Mouse (Mus musculus) splenic B cell, adult 2 months (primary cell): ENCODE measurements around the gene Nol10.
A peak's percentile ranks its signal among the peaks of the same experiment; 100 is the strongest.

Experiments
- DNase-seq: peaks from one replicate; pipeline ENCODE4 v3.0.0-alpha.2; 2011; ENCODE audit warnings: low read depth, low spot score
- H3K27me3 ChIP-seq: 2 replicates; pipeline ENCODE4 v1.6.1; 2012; ENCODE audit warnings: mild to moderate bottlenecking, low read length, moderate library complexity, mixed read lengths; ENCODE audit not compliant: control insufficient read depth, poor library complexity, insufficient read depth, severe bottlenecking
- H3K36me3 ChIP-seq: 2 replicates; pipeline ENCODE4 v1.6.1; 2012; ENCODE audit warnings: mild to moderate bottlenecking, low read length, moderate library complexity, mixed read lengths; ENCODE audit not compliant: control insufficient read depth, poor library complexity, insufficient read depth, severe bottlenecking

Nol10 gene

GRCm38 (mm10) chr12:17347327-17348047, 771 bp upstream of the Nol10 start:
- H3K36me3 ChIP-seq = peaks cover 2% of the 10 kb centered on the region; the same call in 1 of the 2 replicates
- no peaks in the 10 kb centered on the region for H3K27me3 ChIP-seq
- no peak for DNase-seq

DNA sequence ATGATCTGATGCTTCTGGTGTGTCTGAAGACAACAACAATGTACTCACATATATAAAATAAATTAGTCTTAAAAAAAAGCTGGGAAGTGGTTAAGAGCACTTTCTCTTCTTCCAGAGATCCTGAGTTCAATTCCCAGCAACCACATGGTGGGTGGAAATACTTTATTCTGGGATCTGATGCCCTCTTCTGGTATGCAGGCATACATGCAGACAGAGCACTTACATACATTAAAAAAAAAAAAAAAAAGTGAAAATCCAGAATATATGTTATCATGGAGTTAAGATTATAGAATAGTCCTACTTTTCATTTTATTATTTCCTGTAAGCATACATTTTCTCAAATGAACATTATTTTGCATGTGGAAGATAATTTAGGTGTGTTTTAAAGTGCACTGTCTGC, 1.8 kb downstream of the Nol10 start:
- peaks cover 6% of the 10 kb centered on the region; the same call in 1 of the 2 replicates for H3K36me3 ChIP-seq
- H3K27me3 ChIP-seq = no peaks in the 10 kb centered on the region
- DNase-seq = no peak

- no peak for DNase-seq
Observed at GRCm38 (mm10) chr12:17356853-17357252, 8.6 kb downstream of the Nol10 start.

GRCm38 (mm10) chr12:17357795-17358194, 9.5 kb downstream of the Nol10 start:
- H3K27me3 ChIP-seq = no peaks in the 10 kb centered on the region
- peaks cover 11% of the 10 kb centered on the region for H3K36me3 ChIP-seq
- no peak for DNase-seq

More at GRCm38 (mm10) chr12:17356853-17357252, 8.6 kb downstream of the Nol10 start:
- Histone ChIP-seq H3K27me3 (no peaks in the 10 kb centered on the region), H3K36me3 (peaks cover 8% of the 10 kb centered on the region; the same call in 1 of the 2 replicates)

DNA sequence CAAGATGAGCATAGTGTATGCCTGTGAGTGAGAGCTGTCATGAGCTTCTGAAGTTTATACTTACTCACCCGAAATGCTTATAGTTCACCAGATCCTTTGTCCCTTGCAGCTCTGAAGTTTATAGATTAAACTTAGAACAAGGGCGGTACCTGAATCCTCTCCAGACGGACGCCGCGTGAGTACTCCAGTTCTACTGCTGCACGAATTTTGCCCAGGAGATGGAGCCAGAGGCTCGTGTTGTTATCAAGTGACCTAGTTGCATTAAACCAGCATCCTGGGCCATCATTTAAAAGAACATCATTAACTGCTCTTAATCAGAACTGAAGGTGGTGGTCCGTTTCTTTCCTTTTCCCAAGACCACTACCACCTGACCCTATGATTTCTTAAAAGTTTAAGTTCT, 10.7 kb downstream of the Nol10 start:
- H3K36me3 ChIP-seq = peaks cover 14% of the 10 kb centered on the region
- DNase-seq = peak; percentile 13
- no peaks in the 10 kb centered on the region for H3K27me3 ChIP-seq

- peaks cover 16% of the 10 kb centered on the region for H3K36me3 ChIP-seq
- DNase-seq = no peak
- no peaks in the 10 kb centered on the region for H3K27me3 ChIP-seq
Observed at GRCm38 (mm10) chr12:17360104-17360503, 11.8 kb downstream of the Nol10 start.

DNA sequence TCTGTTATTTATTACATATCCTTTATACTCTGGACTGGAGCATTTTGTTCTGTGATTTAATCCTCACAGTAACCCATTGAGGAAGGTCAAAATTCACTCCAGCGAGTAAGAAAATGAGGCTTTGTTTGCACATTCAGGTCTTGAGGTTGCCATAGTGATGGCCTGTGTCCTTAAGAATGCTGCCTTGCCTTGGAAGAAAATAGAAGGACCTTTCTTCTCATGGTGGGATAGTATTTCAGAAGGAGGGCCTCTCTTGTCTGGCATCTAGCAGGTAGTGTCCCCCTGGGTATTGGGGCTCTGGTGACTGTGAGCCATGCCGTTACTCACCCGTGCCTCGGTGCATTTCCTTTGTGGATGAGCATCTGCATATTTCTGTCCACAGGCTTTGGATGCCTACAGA, 12.4 kb downstream of the Nol10 start:
- no peak for DNase-seq
- H3K27me3 ChIP-seq = no peaks in the 10 kb centered on the region
- H3K36me3 ChIP-seq = peaks cover 17% of the 10 kb centered on the region

DNA sequence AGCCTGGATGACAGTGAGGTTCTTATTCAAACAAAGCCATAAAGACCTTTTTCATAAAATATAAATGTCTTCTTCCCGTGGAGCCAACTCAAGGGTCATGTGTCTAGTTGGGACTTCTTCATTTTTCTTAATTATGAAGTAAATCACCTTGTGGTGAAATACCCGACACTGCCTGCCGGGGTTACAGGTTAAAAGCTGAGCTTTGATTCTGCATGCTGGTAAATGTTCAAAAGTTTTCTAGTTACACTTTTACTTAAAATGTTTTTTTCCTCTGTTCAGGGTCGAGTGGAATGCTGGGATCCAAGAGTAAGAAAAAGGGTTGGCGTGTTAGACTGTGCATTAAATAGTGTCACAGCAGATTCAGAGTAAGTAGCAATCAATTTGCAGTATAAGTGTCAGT, 14.1 kb downstream of the Nol10 start:
- no peak for DNase-seq
- Histone ChIP-seq H3K27me3 (no peaks in the 10 kb centered on the region), H3K36me3 (peaks cover 17% of the 10 kb centered on the region)

DNA sequence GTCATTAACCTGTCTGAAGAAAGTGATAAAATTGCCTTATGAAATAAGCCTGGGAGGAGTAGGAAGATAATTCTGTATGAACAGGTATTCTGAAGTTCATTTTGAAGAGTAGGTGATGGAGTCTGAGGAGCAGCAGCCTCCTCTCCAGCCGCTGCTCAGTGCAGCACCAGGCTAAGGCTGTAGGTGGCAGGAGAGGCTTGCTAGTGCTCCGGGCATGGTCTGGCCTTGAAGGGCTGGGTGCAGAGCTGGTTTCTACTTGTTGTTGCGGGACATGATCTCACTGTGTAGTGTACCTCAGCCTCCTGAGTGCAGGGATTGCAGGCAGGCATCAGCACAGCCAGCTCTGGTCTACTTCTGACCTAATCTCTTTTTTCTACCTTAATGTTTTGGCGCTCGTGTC, 18.7 kb downstream of the Nol10 start:
- Histone ChIP-seq H3K27me3 (no peaks in the 10 kb centered on the region), H3K36me3 (peaks cover 18% of the 10 kb centered on the region)
- DNase-seq = peak; percentile 62

- Histone ChIP-seq H3K27me3 (no peaks in the 10 kb centered on the region), H3K36me3 (peaks cover 9% of the 10 kb centered on the region)
- no peak for DNase-seq
Observed at GRCm38 (mm10) chr12:17369111-17369510, 20.9 kb downstream of the Nol10 start.

DNA sequence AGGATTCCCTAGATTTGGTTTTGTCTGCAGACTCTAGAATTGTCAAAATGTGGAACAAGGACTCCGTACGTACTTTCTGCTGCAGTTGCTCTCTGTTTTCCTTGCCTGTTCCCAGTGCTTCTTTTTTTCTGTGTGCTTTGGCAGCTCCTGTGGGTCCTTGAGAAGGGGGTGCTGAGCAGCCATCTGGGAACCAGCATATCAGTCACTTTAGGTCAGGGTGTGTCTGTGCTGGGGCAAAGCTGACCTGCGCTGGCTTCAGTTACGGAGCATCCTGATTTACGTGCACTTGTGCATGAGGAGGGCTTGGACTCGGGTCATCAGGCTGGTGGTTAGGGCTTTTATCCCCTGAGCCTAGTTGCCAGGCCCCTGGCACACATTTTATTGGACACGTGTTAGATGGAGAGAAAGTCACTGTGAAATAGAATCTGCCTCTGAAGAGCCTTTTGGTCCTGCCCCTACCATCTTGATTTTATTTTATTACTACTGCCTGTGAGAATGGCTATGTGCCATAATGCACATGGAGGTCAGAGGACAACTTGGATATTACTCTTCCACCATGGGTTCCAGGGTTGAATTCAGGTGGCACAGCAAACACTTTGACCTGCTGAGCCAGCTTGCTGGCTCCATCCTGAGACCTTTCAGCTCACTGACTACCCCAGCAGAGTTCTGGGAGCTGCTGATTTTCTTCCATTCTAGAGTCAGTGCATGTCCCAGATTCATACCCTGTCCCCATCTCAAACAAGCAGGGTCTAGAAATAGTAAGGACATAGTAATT, 21.5 kb downstream of the Nol10 start:
- DNase-seq = no peak
- Histone ChIP-seq H3K36me3 (peaks cover 8% of the 10 kb centered on the region), H3K27me3 (no peaks in the 10 kb centered on the region)

GRCm38 (mm10) chr12:17371589-17372235, 23.5 kb downstream of the Nol10 start:
- Histone ChIP-seq H3K36me3 (peaks cover 6% of the 10 kb centered on the region), H3K27me3 (no peaks in the 10 kb centered on the region)
- DNase-seq = peak; percentile 41

DNA sequence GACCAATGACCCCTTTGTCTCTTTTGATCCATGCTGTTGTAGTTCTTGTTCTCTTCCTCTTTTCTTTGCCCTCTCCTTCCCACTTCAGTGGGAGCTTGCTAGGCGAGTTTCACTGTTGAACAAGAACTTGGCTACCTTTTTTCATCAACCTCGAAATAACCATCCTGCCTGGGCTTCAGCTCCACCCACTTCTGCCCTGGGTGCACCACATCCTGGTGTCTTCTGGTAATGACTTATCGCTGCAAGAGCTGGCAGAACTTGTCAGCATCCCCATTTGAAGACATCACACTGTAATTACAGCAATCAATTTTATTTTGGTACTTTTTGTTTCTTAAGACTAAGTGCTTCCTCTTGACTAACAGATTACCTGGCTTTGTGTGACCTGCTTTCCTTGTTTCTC, 24.4 kb downstream of the Nol10 start:
- Histone ChIP-seq H3K36me3 (peaks cover 6% of the 10 kb centered on the region), H3K27me3 (no peaks in the 10 kb centered on the region)
- DNase-seq = no peak

DNA sequence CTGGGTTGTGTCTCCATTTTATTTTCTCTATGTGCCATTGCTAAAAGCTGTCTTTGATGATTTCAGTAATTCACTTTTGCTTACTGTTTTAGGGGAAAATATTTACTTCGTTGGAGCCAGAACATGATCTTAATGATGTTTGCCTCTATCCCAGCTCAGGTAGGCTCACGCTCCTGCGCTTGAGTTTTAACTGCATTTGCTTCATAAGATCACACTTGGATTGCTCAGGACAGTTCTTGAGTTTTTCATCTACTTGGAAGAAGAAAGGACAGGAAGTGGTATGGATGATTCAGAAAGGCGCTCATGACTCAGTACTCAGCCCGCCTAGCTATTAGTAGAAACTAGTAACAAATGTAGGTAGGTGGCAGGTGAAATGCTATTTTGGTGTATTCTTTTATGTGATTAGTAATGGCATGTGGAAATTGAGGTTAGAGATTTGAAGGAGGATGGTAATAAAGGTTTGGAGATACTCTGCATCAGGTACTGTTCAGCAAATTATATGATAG, 25.3 kb downstream of the Nol10 start:
- no peak for DNase-seq
- peaks cover 3% of the 10 kb centered on the region for H3K36me3 ChIP-seq
- H3K27me3 ChIP-seq = no peaks in the 10 kb centered on the region

- H3K27me3 ChIP-seq = no peaks in the 10 kb centered on the region
- no peak for DNase-seq
- peaks cover 5% of the 10 kb centered on the region for H3K36me3 ChIP-seq
Observed at GRCm38 (mm10) chr12:17375243-17375642, 27.0 kb downstream of the Nol10 start.
